ENCODE assay signal across 8 mouse cellular contexts in the genomic region with DNA sequence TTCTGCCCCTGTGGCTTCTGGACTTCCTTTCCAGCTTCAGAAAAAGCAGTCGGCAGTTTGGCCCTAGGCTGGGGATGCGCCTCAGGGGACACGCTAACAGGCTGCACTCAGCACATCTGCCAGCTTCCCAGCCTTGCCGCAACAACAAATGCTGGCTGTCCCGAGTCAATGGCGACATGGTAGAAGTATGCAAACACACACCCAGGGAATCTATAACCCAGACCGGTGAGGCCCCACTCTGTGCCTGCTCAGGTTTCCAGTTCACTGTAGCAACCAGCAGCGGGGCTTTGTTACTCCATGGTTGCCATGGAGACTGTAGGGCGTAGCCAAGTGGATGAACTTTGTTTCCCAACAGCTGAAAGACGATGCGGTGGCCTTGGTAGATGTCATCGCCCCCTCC. TPM values are rescaled to one million over a fixed set of nuclear protein-coding genes. Genes with fewer than 3 reads are reported as not detected.
A peak's percentile ranks its signal among the peaks of the same experiment; 100 is the strongest.
DNase-seq lines count a peak whose midpoint lies in the region.

No protein-coding gene starts in this region.

- H3K27me3 ChIP-seq in limb, embryonic 10.5 days (ENCODE audit: low read depth, poor library complexity, severe bottlenecking): no peaks in the 10 kb centered on the region

- H3K4me3 ChIP-seq in limb, embryonic 10.5 days: no peak overlapping the region

- H3K36me3 ChIP-seq in limb, embryonic 10.5 days: no peaks in the 10 kb centered on the region

- 43% methylated on average over 12 of the region's 12 CpGs for WGBS in limb, embryonic 10.5 days

- peaks cover 26% of the 10 kb centered on the region for H3K4me1 ChIP-seq in limb, embryonic 10.5 days

- DNase-seq in adrenal gland, adult 2 months: peak; percentile 24
- DNase-seq in adrenal gland, postnatal 25 days: no peak
- peak; percentile 23 for DNase-seq in c-Kit-positive CD71-negative TER-119-negative erythroid progenitor cells, embryonic 14.5 days (ENCODE audit: low read depth)
- peak; percentile 71 for DNase-seq in heart, adult 8-10 months (ENCODE audit: low spot score)
- DNase-seq in limb, embryonic 10.5 days (ENCODE audit: low spot score): peak; percentile 51
- peak; percentile 73 for DNase-seq in neural tube, embryonic 10.5 days (ENCODE audit: extremely low spot score, low spot score)
- DNase-seq in spleen, postnatal 36 days (ENCODE audit: low spot score in 2 of 2): no peak
- no peak for DNase-seq in thymus, postnatal 36 days

- no peaks in the 10 kb centered on the region for H3K9me3 ChIP-seq in limb, embryonic 10.5 days (replicated peaks)

- peak overlapping the region; percentile 56; the same call in 1 of the 2 replicates for H3K27ac ChIP-seq in limb, embryonic 10.5 days

RNA-seq across cellular contexts. Expression of a gene that starts 26.5 kb away (rescaled TPM):
- total RNA-seq in adrenal gland, adult 2 months (2021): 10 to 100 TPM; 56.9 to 62.1 TPM
- polyA plus RNA-seq in adrenal gland, adult 2 months (2012; rRNA removed): 58.2 and 60.7 TPM in 2 replicates
- total RNA-seq in adrenal gland, postnatal 25 days (2021): 70.0 and 75.0 TPM in 2 replicates
- total RNA-seq in heart, adult 8-10 months (2022): 10 to 100 TPM; 21.9 to 32.0 (median 26.4) TPM
- 7.3 and 11.5 TPM in 2 replicates for polyA plus RNA-seq in limb, embryonic 10.5 days (2016; fragmentation: Nextera tagmentation; extraction: Ambion mirVana)

RNA-seq across cellular contexts. Expression of a gene that starts 34.5 kb away (rescaled TPM):
- total RNA-seq in adrenal gland, adult 2 months (2021): 1 to 10 TPM; 4.0 to 6.8 TPM
- 4.1 and 5.4 TPM in 2 replicates for polyA plus RNA-seq in adrenal gland, adult 2 months (2012; rRNA removed)
- total RNA-seq in adrenal gland, postnatal 25 days (2021): 7.3 and 9.0 TPM in 2 replicates
- total RNA-seq in heart, adult 8-10 months (2022): 1 to 10 TPM; 1.7 to 2.1 (median 2.0) TPM
- 10.1 and 10.6 TPM in 2 replicates for polyA plus RNA-seq in limb, embryonic 10.5 days (2016; fragmentation: Nextera tagmentation; extraction: Ambion mirVana)

Comparison
In these comparisons a context has a peak if more than half of its experiments do, and no peak if none do; other contexts are left out.
1. DNase-seq: peak in adrenal gland, adult 2 months (single experiment), c-Kit-positive CD71-negative TER-119-negative erythroid progenitor cells, embryonic 14.5 days (single experiment), heart, adult 8-10 months (single experiment), limb, embryonic 10.5 days (single experiment) and neural tube, embryonic 10.5 days (single experiment); none in adrenal gland, postnatal 25 days (single experiment), spleen, postnatal 36 days (0 of 2) and thymus, postnatal 36 days (0 of 2).